Mouse (Mus musculus): ENCODE results near the gene Plekhm2. TPM values are rescaled to one million over a fixed set of nuclear protein-coding genes. Genes with fewer than 3 reads are reported as not detected.

Gene Plekhm2
- total RNA-seq (2012; rRNA removed) (4.8 and 6.5 TPM in 2 replicates), polyA plus RNA-seq (2012; ENCODE audit: insufficient read depth in 1 of 2, insufficient read length in 2 of 2, low read depth in 1 of 2, low replicate concordance in 2 of 2, missing spikeins in 1 of 2) (10 to 100 TPM in 1 of 2 experiments, not detected in 1; 15.4 TPM)

GRCm38 (mm10) chr4:141664799-141665198 lies at the start of gene Plekhm2:
Gene Plekhm2, minus strand, starts transcription at chr4:141664899.
- Histone ChIP-seq H3K27ac (ENCODE audit: control insufficient read depth, low read depth, low read length) (no peak within 1 kb of the TSS), H3K4me3 (ENCODE audit: control insufficient read depth in 1 of 2, insufficient read depth in 1 of 2, low read depth in 2 of 2, low read length in 2 of 2) (peak within 1 kb of the TSS; percentile 85 to 100)
- DNase-seq (ENCODE audit: low read depth, low spot score) = peak; percentile 23

GRCm38 (mm10) chr4:141713598-141714142 lies 49.0 kb upstream of the Plekhm2 start:
- peak; percentile 59 for DNase-seq (ENCODE audit: low read depth, low spot score)

More at GRCm38 (mm10) chr4:141664799-141665198, at the start of gene Plekhm2:
- no peak for TF ChIP-seq BHLHE40 (IDR thresholded peaks at IDR 0.05; ENCODE audit: borderline replicate concordance, low read depth, low read length)
- no peak for TF ChIP-seq MYB (IDR thresholded peaks at IDR 0.05; ENCODE audit: low read depth, low read length)
- no peak for TF ChIP-seq ZKSCAN1 (IDR thresholded peaks at IDR 0.05; ENCODE audit: low read depth, low read length)
- no peak for TF ChIP-seq ZC3H11A (IDR thresholded peaks at IDR 0.05; ENCODE audit: low read depth, low read length)
- no peak for TF ChIP-seq GATA1 (IDR thresholded peaks at IDR 0.05; ENCODE audit: low read depth, low read length)
- TF ChIP-seq CHD2 (IDR thresholded peaks at IDR 0.05; ENCODE audit: low read length) = no peak
- peak within 1 kb of the TSS; percentile 89 for H3K9ac ChIP-seq (ENCODE audit: control insufficient read depth, low read depth, low read length, poor library complexity, severe bottlenecking)
- H3K27me3 ChIP-seq (ENCODE audit: control insufficient read depth in 1 of 2, insufficient read depth in 2 of 2, low read length in 2 of 2) = no peaks in the 10 kb centered on the region
- H3K79me2 ChIP-seq (ENCODE audit: control insufficient read depth, insufficient read depth, low read length, poor library complexity) = peaks cover 16% of the 10 kb centered on the region
- H3K4me1 ChIP-seq (ENCODE audit: control insufficient read depth in 1 of 2, insufficient read depth in 2 of 2, low read length in 2 of 2) = peaks cover 4 to 15% of the 10 kb centered on the region in 2 experiments; a peak in 3 of 4 replicates
- H3K9me3 ChIP-seq (replicated peaks; ENCODE audit: insufficient read depth, low read length) = no peaks in the 10 kb centered on the region
- H3K36me3 ChIP-seq (ENCODE audit: control insufficient read depth in 1 of 2, insufficient read depth in 2 of 2, low read length in 2 of 2) = peaks cover 0 to 10% of the 10 kb centered on the region in 2 experiments; a peak in 2 of 4 replicates

GRCm38 (mm10) chr4:141711250-141711649 lies 46.6 kb upstream of the Plekhm2 start:
- DNase-seq (ENCODE audit: low read depth, low spot score) = no peak
- Histone ChIP-seq H3K4me3 (ENCODE audit: control insufficient read depth in 1 of 2, insufficient read depth in 1 of 2, low read depth in 2 of 2, low read length in 2 of 2) (no peak overlapping the region), H3K36me3 (ENCODE audit: control insufficient read depth in 1 of 2, insufficient read depth in 2 of 2, low read length in 2 of 2) (peaks cover 18 to 31% of the 10 kb centered on the region in 2 experiments), H3K9ac (ENCODE audit: control insufficient read depth, low read depth, low read length, poor library complexity, severe bottlenecking) (no peak overlapping the region), H3K4me1 (ENCODE audit: control insufficient read depth in 1 of 2, insufficient read depth in 2 of 2, low read length in 2 of 2) (peaks cover 16 to 21% of the 10 kb centered on the region in 2 experiments), H3K9me3 (replicated peaks; ENCODE audit: insufficient read depth, low read length) (no peaks in the 10 kb centered on the region), H3K27ac (ENCODE audit: control insufficient read depth, low read depth, low read length) (no peak overlapping the region), H3K79me2 (ENCODE audit: control insufficient read depth, insufficient read depth, low read length, poor library complexity) (peaks cover 22% of the 10 kb centered on the region), H3K27me3 (ENCODE audit: control insufficient read depth in 1 of 2, insufficient read depth in 2 of 2, low read length in 2 of 2) (no peaks in the 10 kb centered on the region)
- TF ChIP-seq USF2 (IDR thresholded peaks at IDR 0.05; ENCODE audit: borderline replicate concordance in 1 of 2, insufficient read depth in 1 of 2, low read depth in 1 of 2, low read length in 2 of 2) (no peak), SIN3A (IDR thresholded peaks at IDR 0.05; ENCODE audit: low read length) (no peak), ZKSCAN1 (IDR thresholded peaks at IDR 0.05; ENCODE audit: low read depth, low read length) (no peak), HCFC1 (IDR thresholded peaks at IDR 0.05; ENCODE audit: low read depth, low read length) (no peak), ELF1 (IDR thresholded peaks at IDR 0.05; ENCODE audit: low read depth, low read length) (no peak), POLR2AphosphoS2 (IDR thresholded peaks at IDR 0.05; ENCODE audit: low read length) (no peak), RAD21 (IDR thresholded peaks at IDR 0.05; ENCODE audit: low read depth, low read length) (no peak)

More at GRCm38 (mm10) chr4:141713598-141714142, 49.0 kb upstream of the Plekhm2 start:
- H3K27me3 ChIP-seq (ENCODE audit: control insufficient read depth in 1 of 2, insufficient read depth in 2 of 2, low read length in 2 of 2) = no peaks in the 10 kb centered on the region
- no peaks in the 10 kb centered on the region for H3K9me3 ChIP-seq (replicated peaks; ENCODE audit: insufficient read depth, low read length)
- peaks cover 23 to 29% of the 10 kb centered on the region in 2 experiments for H3K36me3 ChIP-seq (ENCODE audit: control insufficient read depth in 1 of 2, insufficient read depth in 2 of 2, low read length in 2 of 2)
- peaks cover 42% of the 10 kb centered on the region for H3K79me2 ChIP-seq (ENCODE audit: control insufficient read depth, insufficient read depth, low read length, poor library complexity)
- TF ChIP-seq SMC3 (IDR thresholded peaks at IDR 0.05; ENCODE audit: low read depth, low read length) (no peak), MXI1 (IDR thresholded peaks at IDR 0.05; ENCODE audit: low read depth, low read length) (no peak), GATA1 (IDR thresholded peaks at IDR 0.05; ENCODE audit: low read depth, low read length) (peak; percentile 30; the same call in 1 of the 2 replicates), E2F4 (IDR thresholded peaks at IDR 0.05; ENCODE audit: borderline replicate concordance, low read depth, low read length) (no peak), USF1 (IDR thresholded peaks at IDR 0.05; ENCODE audit: low read depth, low read length) (no peak), RCOR1 (IDR thresholded peaks at IDR 0.05; ENCODE audit: low read depth, low read length) (peak; percentile 22; the same call in 1 of the 2 replicates), MYC (IDR thresholded peaks at IDR 0.05; ENCODE audit: low read depth, low read length) (peak; percentile 30; the same call in 1 of the 2 replicates), POLR2A (IDR thresholded peaks at IDR 0.05; ENCODE audit: control insufficient read depth in 1 of 2, insufficient read depth in 1 of 2, low read depth in 1 of 2, low read length in 2 of 2, poor library complexity in 1 of 2) (0 out of 4 replicates have a peak, but pooled peaks of 1 of the 2 experiments have one; percentile 19), TAL1 (IDR thresholded peaks at IDR 0.05; ENCODE audit: low read length) (peak; percentile 51), NELFE (IDR thresholded peaks at IDR 0.05; ENCODE audit: low read depth, low read length) (no peak), TCF12 (IDR thresholded peaks at IDR 0.05; ENCODE audit: low read depth, low read length) (no peak), EP300 (IDR thresholded peaks at IDR 0.05; ENCODE audit: low read depth in 1 of 2, low read length in 2 of 2) (peak; percentile 11 to 73; a peak in 1 of 4 replicates), ETS1 (IDR thresholded peaks at IDR 0.05; ENCODE audit: low read depth, low read length) (peak; percentile 60), SIN3A (IDR thresholded peaks at IDR 0.05; ENCODE audit: low read length) (no peak), ELF1 (IDR thresholded peaks at IDR 0.05; ENCODE audit: low read depth, low read length) (no peak)
- no peak overlapping the region for H3K9ac ChIP-seq (ENCODE audit: control insufficient read depth, low read depth, low read length, poor library complexity, severe bottlenecking)
- H3K4me1 ChIP-seq (ENCODE audit: control insufficient read depth in 1 of 2, insufficient read depth in 2 of 2, low read length in 2 of 2) = peaks cover 18 to 25% of the 10 kb centered on the region in 2 experiments
- H3K27ac ChIP-seq (ENCODE audit: control insufficient read depth, low read depth, low read length) = peak overlapping the region; percentile 44
- H3K4me3 ChIP-seq (ENCODE audit: control insufficient read depth in 1 of 2, insufficient read depth in 1 of 2, low read depth in 2 of 2, low read length in 2 of 2) = no peak overlapping the region

Data from MEL (cell line).